Mouse (Mus musculus) heart, postnatal 36 days (tissue): ENCODE data around the gene Pdlim1. TPM values are rescaled to one million over a fixed set of nuclear protein-coding genes. Genes with fewer than 3 reads are reported as not detected.

Experiments used
- total RNA-seq, 2 experiments: library from RNA; stranded (reverse); gene quantifications; 2 replicates each; pipeline ENCODE4 v1.2.3; 2021

Pdlim1 gene
- total RNA-seq, 2 experiments from 2014 or later = 148 to 150 TPM

Other genes starting within 250 kb of the Pdlim1 start
- gene Cyp2c54, start 198.0 kb downstream of the Pdlim1 start, total RNA-seq = not detected
- gene Cyp2c50, start 182.2 kb downstream of the Pdlim1 start, total RNA-seq = not detected
- under 1 TPM in 1 of 2 experiments, not detected in 1; 0.14 TPM for gene Cyp2c70, start 84.5 kb downstream of the Pdlim1 start, total RNA-seq
- gene Sorbs1, start 241.9 kb upstream of the Pdlim1 start, total RNA-seq = 100 to 1,000 TPM; 766 to 844 TPM